ENCODE assay signal across 10 mouse cellular contexts in genomic region chr3:134033862-134034261, GRCm38 (mm10).
DNase-seq lines count a peak whose midpoint lies in the region; ATAC-seq and TF ChIP-seq lines count a peak whose summit lies in the region.
"Had no signal": no experiment of that assay in that cellular context is flagged by ENCODE, and none has a peak within 500 bp of the region (broad histone marks: within the 10 kb centered on the region; RNA-seq: fewer than 3 reads in every experiment).

No protein-coding gene starts in this region.

- peak; percentile 7 for DNase-seq in kidney, postnatal 10 days
- no peak for DNase-seq in kidney, adult 18-20 months
- DNase-seq in Patski (ENCODE audit: low read depth, low spot score), result peak; percentile 48
- DNase-seq in frontal cortex, postnatal 36 days (ENCODE audit: low spot score in 2 of 2), result peak; percentile 27 to 66
- peak; percentile 32 for DNase-seq in right cerebral cortex, postnatal 14 days
- no peak for DNase-seq in neural tube, embryonic 10.5 days (ENCODE audit: extremely low spot score, low spot score)
- no peak for DNase-seq in yolk sac, embryonic 10.5 days (ENCODE audit: low spot score)
- DNase-seq in kidney, postnatal 25 days, result no peak

- peak; percentile 88 for ATAC-seq in Patski
- ATAC-seq: forebrain, embryonic 16.5 days had no signal

- TF ChIP-seq CTCF in Patski (IDR thresholded peaks at IDR 0.05), result no peak

- POLR2A ChIA-PET in Patski (lab: Charles Lee), result no interaction called here

- in situ Hi-C loops in Patski (cut with MboI; ENCODE audit: low pct_unique_long_range_greater_than_20kb), result no loop called here

- CTCF ChIA-PET in Patski (lab: Charles Lee), result no interaction called here

- H3K27me3 ChIP-seq in Patski, result no peaks in the 10 kb centered on the region
- H3K27me3 ChIP-seq: neural tube, embryonic 12.5 days had no signal

Comparison
In these comparisons a context has a peak if more than half of its experiments do, and no peak if none do; other contexts are left out.
1. DNase-seq: peak in kidney, postnatal 10 days (single experiment), Patski (single experiment), frontal cortex, postnatal 36 days (2 of 2) and right cerebral cortex, postnatal 14 days (single experiment); none in kidney, adult 18-20 months (single experiment), neural tube, embryonic 10.5 days (single experiment), yolk sac, embryonic 10.5 days (single experiment) and kidney, postnatal 25 days (0 of 2).